Mouse (Mus musculus) left cerebral cortex, postnatal 36 days (tissue): Measurements from ENCODE around the gene Zmym5. TPM values are rescaled to one million over a fixed set of nuclear protein-coding genes. Genes with fewer than 3 reads are reported as not detected.
"Not testable (repeated sequence)": the region's sequence is repeated elsewhere in the genome, so short reads cannot be mapped to it uniquely, and the experiment has no call there.

Experiments used
- DNase-seq, 2 experiments: peaks; one replicate each; pipeline ENCODE4 v3.0.0; 2021 to 2022; ENCODE audit warnings: low spot score in 2 of 2, mixed read lengths in 1 of 2
- intact Hi-C: fragments of 180-260 bp; cut with DNase I; formaldehyde crosslinking; loops from one replicate; pipeline ENCODE4 v1.15.1; 2025
- total RNA-seq, 2 experiments: library from RNA; stranded (reverse); gene quantifications; 2 replicates each; pipeline ENCODE4 v1.2.3; 2021

The Zmym5 gene
- total RNA-seq, 2 experiments from 2014 or later: 25.8 to 32.7 TPM

DNA sequence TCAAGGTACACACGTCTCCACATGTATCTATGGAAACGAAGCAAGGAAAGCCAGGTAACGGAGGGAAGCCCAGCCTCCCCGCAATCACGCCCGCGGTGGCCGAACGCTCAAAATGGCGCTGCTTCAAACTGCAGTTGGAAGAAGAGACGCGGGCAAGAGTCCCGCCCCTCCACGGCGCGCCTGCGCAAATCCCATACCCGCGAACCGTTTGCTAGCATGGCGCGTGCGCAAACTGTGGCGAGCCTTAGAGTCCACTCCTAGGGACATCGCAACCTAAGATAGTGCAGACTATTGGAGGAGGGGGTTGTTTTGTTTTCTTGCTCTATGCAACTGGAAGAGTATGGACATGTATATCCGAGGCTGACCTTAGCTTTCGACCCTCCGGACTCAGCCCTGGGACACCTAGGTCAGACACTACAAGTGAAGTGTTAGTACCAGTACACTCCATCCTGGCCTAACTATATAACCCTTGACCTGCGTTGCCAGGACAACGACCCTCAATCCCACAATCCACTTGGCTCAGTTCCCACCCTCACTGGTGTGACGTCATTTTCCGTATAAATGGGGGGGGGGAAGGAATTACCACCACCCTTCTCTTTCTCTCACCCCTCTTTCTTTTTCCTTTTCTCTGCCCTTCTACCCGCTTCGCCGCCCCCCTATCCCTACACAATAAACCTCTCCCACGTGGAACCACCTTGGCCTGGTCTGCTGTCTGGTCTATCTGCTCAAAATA, 33.1 kb downstream of the Zmym5 start, which contains the start of gene Pspc1:
Gene Pspc1 (minus strand): TSS at position 117 of the 733 bp plus-strand sequence.
- intact Hi-C loops: loop anchor here (5.0 kb wide), 1 partner anchor 34 kb away; the partner anchor contains the start of gene Zmym5
- peak; percentile 97 to 98 for DNase-seq

DNA sequence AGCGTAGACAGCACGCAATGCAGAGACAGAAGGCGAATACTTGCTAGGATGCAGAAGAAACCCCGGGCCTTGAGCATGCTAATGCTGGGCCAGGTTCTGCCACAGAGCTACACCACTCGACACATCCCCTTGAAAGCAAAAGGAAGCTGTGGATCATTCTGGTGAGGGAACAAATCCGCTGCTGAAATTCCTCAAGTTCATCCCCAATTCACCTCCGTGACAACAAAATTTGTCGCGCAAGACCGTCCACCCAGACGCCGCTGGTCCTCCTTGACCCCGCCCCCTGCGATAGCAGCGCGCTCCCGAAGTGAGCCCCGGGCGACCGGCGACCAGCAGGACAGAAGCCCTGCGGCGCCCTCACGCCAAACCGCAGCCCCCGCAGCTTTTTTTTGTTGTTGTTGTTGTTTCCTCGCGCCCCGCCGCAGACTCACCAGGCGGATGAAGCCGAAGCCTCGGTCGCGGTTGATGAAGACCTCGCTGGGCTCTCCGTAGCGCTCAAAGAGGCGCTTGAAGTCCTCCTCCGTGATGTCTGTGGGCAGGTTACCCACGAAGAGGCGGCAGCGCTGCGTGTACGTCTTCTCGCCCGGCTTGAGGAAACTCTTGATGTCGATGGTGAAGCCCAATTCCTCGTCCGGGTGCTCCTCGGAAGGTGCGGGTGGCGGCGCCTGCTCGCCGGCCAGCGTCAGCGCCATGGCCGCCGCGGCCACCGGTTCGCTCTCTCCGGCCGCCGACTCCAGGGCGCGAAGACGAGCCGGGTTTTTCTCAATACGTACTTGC, 34.0 kb downstream of the Zmym5 start:
- intact Hi-C loops: loop anchor here (5.0 kb wide), 1 partner anchor 35 kb away; the partner anchor contains the start of gene Zmym5
- peak; percentile 70 to 73 for DNase-seq

DNA sequence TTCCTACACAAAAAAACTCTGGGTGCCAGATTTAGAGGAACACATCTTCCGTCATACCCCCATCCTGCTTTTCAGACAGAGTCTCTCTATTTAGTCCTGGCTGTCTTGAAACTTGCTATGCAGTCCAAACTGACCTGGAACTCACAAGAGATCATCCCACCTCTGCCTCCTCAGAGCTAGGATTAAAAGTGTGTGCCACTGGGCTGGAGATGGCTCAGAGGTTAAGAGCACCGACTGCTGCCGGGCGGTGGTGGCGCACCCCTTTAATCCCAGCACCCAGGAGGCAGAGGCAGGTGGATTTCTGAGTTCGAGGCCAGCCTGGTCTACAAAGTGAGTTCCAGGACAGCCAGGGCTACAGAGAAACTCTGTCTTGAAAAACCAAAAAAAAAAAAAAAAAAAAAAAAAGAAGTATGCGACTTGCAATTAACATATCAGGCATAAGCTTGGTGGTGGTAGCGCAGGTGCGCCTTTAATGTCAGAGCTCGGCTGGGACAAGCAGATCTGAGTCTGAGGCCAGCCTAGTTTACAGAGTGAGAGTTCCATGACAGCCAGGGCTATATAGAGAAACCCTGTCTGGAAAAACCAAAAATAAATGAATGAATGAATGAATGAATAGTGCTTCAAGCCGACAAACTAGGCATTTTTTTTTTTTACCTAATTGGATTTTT, 34.8 kb downstream of the Zmym5 start:
- intact Hi-C loops: loop anchor here (5.0 kb wide), 1 partner anchor 36 kb away; the partner anchor contains the start of gene Zmym5
- no peak for DNase-seq

DNA sequence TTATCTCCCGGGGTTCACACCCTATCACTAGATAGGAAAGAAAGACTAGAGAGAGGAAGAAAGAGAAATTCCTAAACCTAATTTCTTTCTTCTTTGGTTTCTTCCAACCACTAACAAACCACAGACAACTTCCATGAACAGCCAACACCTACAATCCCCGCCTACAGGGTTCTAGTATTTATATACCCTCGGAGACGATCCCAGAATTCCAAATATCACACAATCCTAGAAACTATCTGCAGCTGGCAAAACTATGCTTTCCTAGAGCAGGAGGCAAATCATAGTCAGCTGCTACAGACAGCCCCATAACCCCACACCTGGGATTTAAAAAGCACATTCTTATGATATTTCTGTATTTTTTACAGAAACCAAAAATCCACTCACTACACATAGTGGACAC, 36.1 kb downstream of the Zmym5 start:
- DNase-seq: no peak
- intact Hi-C loops: loop anchor here (5.0 kb wide), 1 partner anchor 37 kb away; the partner anchor contains the start of gene Zmym5

DNA sequence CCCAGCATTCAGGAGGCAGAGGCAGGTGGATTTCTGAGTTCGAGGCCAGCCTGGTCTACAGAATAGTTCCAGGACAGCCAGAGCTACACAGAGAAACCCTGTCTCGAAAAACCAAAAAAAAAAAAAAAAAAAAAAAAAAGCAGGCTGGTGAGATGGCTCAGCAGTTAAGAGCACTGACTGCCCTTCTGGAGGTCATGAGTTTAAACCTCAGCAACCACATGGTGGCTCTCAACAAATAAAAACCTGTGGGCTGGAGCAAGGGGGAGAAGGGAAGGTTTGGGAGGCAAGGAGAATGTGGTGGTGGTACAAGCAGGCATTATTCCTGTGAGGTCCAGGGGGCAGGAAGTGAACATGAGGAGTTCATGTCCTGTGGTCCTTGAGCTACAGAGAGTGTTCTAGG, 45.1 kb downstream of the Zmym5 start:
- intact Hi-C loops, DNase-seq: not testable (repeated sequence)

GRCm38 (mm10) chr14:56765117-56765516, 46.4 kb downstream of the Zmym5 start:
- DNase-seq, intact Hi-C loops: not testable (repeated sequence)

DNA sequence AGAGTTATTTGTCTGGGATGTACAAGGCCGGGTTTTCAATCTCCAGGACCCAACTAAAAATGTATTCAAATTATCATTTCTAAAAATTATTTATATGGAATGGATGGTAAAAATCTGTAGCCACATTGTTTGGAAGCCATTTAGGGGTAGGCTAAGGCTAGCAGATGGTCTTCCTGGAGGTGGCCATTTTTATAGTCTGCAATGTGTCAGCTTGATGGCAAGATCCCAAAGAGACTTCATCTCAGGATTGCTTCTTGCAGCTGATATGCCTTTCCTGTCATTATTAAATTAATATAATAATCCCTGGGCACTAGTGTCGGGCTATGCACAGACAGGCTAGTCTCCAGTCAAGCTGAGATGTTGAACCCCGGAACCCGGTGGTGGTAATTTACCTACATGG, 60.2 kb downstream of the Zmym5 start:
- intact Hi-C loops: no loop called here
- no peak for DNase-seq

Other genes starting within 250 kb of the Zmym5 start
- gene Cenpj, start 236.3 kb downstream of the Zmym5 start, total RNA-seq: 1 to 10 TPM; 2.0 to 4.0 TPM
- 1 to 10 TPM; 3.7 to 4.3 TPM for gene Parp4, start 236.1 kb downstream of the Zmym5 start, total RNA-seq
- 10 to 100 TPM; 46.6 to 59.0 TPM for gene Mphosph8, start 143.5 kb downstream of the Zmym5 start, total RNA-seq
- gene Pspc1, start 33.4 kb downstream of the Zmym5 start, total RNA-seq: 10 to 100 TPM; 56.8 to 58.1 TPM
- gene Zmym2, start 74.9 kb upstream of the Zmym5 start, total RNA-seq: 100 to 1,000 TPM in 1 of 2 experiments, 10 to 100 TPM in 1; 82.1 to 106 TPM
- gene Gja3, start 246.4 kb upstream of the Zmym5 start, total RNA-seq: under 1 TPM; 0.15 to 0.27 TPM